Mouse (Mus musculus) bone marrow macrophage, adult 2 months (primary cell): ENCODE measurements around the gene Gm26657.

Experiments used
- CTCF ChIP-seq: IDR thresholded peaks from 2 replicates; pipeline ENCODE4 v1.5.1; 2012; ENCODE audit warnings: low read depth, mild to moderate bottlenecking, low read length, moderate library complexity
- POLR2A ChIP-seq: IDR thresholded peaks from 2 replicates; pipeline ENCODE4 v1.6.1; 2012; ENCODE audit warnings: mild to moderate bottlenecking, low read depth, low read length, borderline replicate concordance

- TF ChIP-seq CTCF (no peak), POLR2A (no peak)
Measured at GRCm38 (mm10) chr4:56756966-56757600, 17.2 kb downstream of the Gm26657 start.
